Mouse (Mus musculus) cerebellum, adult 2 months (tissue): ENCODE measurements at regions not wholly inside any gene's neighbourhood (a gene's known extent, or its start where the extent isn't known, plus 50 kb on each side); places are given as distances from the start of the nearest gene placed in this dataset.

ENCODE experiments used
- CTCF ChIP-seq: fragments of 200-500 bp; IDR thresholded peaks from 2 replicates; pipeline ENCODE4 v1.5.1; 2011; ENCODE audit warnings: low read depth, mild to moderate bottlenecking, control low read depth, low read length, moderate library complexity, borderline replicate concordance; ENCODE audit not compliant: insufficient read depth
- POLR2A ChIP-seq: fragments of 200-500 bp; IDR thresholded peaks from 2 replicates; pipeline ENCODE4 v1.6.1; 2011; ENCODE audit warnings: low read length, control low read depth, borderline replicate concordance; ENCODE audit not compliant: insufficient read depth

GRCm38 (mm10) chr7:70826074-70826473, 459.5 kb upstream of the Nr2f2 start:
- TF ChIP-seq POLR2A (no peak), CTCF (no peak)
